Mouse (Mus musculus): Measurements from ENCODE around the gene Lrrk1. TPM values are rescaled to one million over a fixed set of nuclear protein-coding genes. Genes with fewer than 3 reads are reported as not detected.
"Not testable (repeated sequence)": the region's sequence is repeated elsewhere in the genome, so short reads cannot be mapped to it uniquely, and the experiment has no call there.

Gene Lrrk1
- polyA plus RNA-seq, 1 experiment from 2014 or later: 2.9 TPM

- ATAC-seq (ENCODE audit: low FRiP score) (no peak), DNase-seq (ENCODE audit: low spot score) (no peak)
Measured at GRCm38 (mm10) chr7:66200791-66201450, 187.2 kb downstream of the Lrrk1 start.

GRCm38 (mm10) chr7:66200383-66200782 lies 187.8 kb downstream of the Lrrk1 start:
- 86% methylated on average over 3 of the region's 3 CpGs for WGBS
- Histone ChIP-seq H3K4me1 (replicated peaks; ENCODE audit: control insufficient read depth, insufficient read depth, low read length) (no peaks in the 10 kb centered on the region), H3K9me3 (ENCODE audit: control insufficient read depth, low read length) (no peaks in the 10 kb centered on the region)

More at GRCm38 (mm10) chr7:66200791-66201450, 187.2 kb downstream of the Lrrk1 start:
- Histone ChIP-seq H3K4me1 (replicated peaks; ENCODE audit: control insufficient read depth, insufficient read depth, low read length) (no peaks in the 10 kb centered on the region), H3K4me2 (replicated peaks; ENCODE audit: low read depth, low read length) (no peak overlapping the region), H3K9me3 (ENCODE audit: control insufficient read depth, low read length) (no peaks in the 10 kb centered on the region), H3K27ac (ENCODE audit: low read depth, low read length) (no peak overlapping the region), H3K4me3 (ENCODE audit: low read depth, low read length) (no peak overlapping the region), H3K36me3 (ENCODE audit: control insufficient read depth, insufficient read depth, low read length) (no peaks in the 10 kb centered on the region), H3K27me3 (ENCODE audit: control insufficient read depth, insufficient read depth, low read length) (no peaks in the 10 kb centered on the region), H3K9ac (ENCODE audit: low read depth, low read length) (no peak overlapping the region)
- WGBS: 52% methylated on average over 8 of the region's 8 CpGs

GRCm38 (mm10) chr7:66199391-66199831 lies 188.7 kb downstream of the Lrrk1 start:
- DNase-seq (ENCODE audit: low spot score): no peak
- Histone ChIP-seq H3K4me3 (ENCODE audit: low read depth, low read length) (no peak overlapping the region), H3K9me3 (ENCODE audit: control insufficient read depth, low read length) (no peaks in the 10 kb centered on the region), H3K36me3 (ENCODE audit: control insufficient read depth, insufficient read depth, low read length) (no peaks in the 10 kb centered on the region), H3K4me2 (replicated peaks; ENCODE audit: low read depth, low read length) (no peak overlapping the region), H3K4me1 (replicated peaks; ENCODE audit: control insufficient read depth, insufficient read depth, low read length) (no peaks in the 10 kb centered on the region), H3K27ac (ENCODE audit: low read depth, low read length) (peak overlapping the region; percentile 4; the same call in 1 of the 2 replicates), H3K9ac (ENCODE audit: low read depth, low read length) (no peak overlapping the region), H3K27me3 (ENCODE audit: control insufficient read depth, insufficient read depth, low read length) (no peaks in the 10 kb centered on the region)
- no peak for ATAC-seq (ENCODE audit: low FRiP score)
- WGBS: 76% methylated on average over 5 of the region's 5 CpGs

More at GRCm38 (mm10) chr7:66200383-66200782, 187.8 kb downstream of the Lrrk1 start:
- ATAC-seq (ENCODE audit: low FRiP score): no peak
- H3K36me3 ChIP-seq (ENCODE audit: control insufficient read depth, insufficient read depth, low read length): no peaks in the 10 kb centered on the region
- H3K9ac ChIP-seq (ENCODE audit: low read depth, low read length): no peak overlapping the region
- no peak overlapping the region for H3K4me3 ChIP-seq (ENCODE audit: low read depth, low read length)
- DNase-seq (ENCODE audit: low spot score): no peak
- H3K27ac ChIP-seq (ENCODE audit: low read depth, low read length): no peak overlapping the region
- no peak overlapping the region for H3K4me2 ChIP-seq (replicated peaks; ENCODE audit: low read depth, low read length)
- no peaks in the 10 kb centered on the region for H3K27me3 ChIP-seq (ENCODE audit: control insufficient read depth, insufficient read depth, low read length)

- no peaks in the 10 kb centered on the region for H3K36me3 ChIP-seq (ENCODE audit: control insufficient read depth, insufficient read depth, low read length)
- H3K9me3 ChIP-seq (ENCODE audit: control insufficient read depth, low read length): no peaks in the 10 kb centered on the region
- WGBS: 87% methylated on average over 10 of the region's 10 CpGs
- ATAC-seq (ENCODE audit: low FRiP score): no peak
- H3K27ac ChIP-seq (ENCODE audit: low read depth, low read length): no peak overlapping the region
- no peaks in the 10 kb centered on the region for H3K4me1 ChIP-seq (replicated peaks; ENCODE audit: control insufficient read depth, insufficient read depth, low read length)
- no peak overlapping the region for H3K4me2 ChIP-seq (replicated peaks; ENCODE audit: low read depth, low read length)
- no peak overlapping the region for H3K4me3 ChIP-seq (ENCODE audit: low read depth, low read length)
- H3K27me3 ChIP-seq (ENCODE audit: control insufficient read depth, insufficient read depth, low read length): no peaks in the 10 kb centered on the region
- no peak overlapping the region for H3K9ac ChIP-seq (ENCODE audit: low read depth, low read length)
- no peak for DNase-seq (ENCODE audit: low spot score)
Measured at GRCm38 (mm10) chr7:66198416-66198815, 189.7 kb downstream of the Lrrk1 start.

GRCm38 (mm10) chr7:66196609-66197445 lies 191.3 kb downstream of the Lrrk1 start:
- Histone ChIP-seq H3K9ac (ENCODE audit: low read depth, low read length) (no peak overlapping the region), H3K27ac (ENCODE audit: low read depth, low read length) (no peak overlapping the region), H3K36me3 (ENCODE audit: control insufficient read depth, insufficient read depth, low read length) (no peaks in the 10 kb centered on the region), H3K9me3 (ENCODE audit: control insufficient read depth, low read length) (no peaks in the 10 kb centered on the region), H3K27me3 (ENCODE audit: control insufficient read depth, insufficient read depth, low read length) (no peaks in the 10 kb centered on the region), H3K4me1 (replicated peaks; ENCODE audit: control insufficient read depth, insufficient read depth, low read length) (no peaks in the 10 kb centered on the region), H3K4me2 (replicated peaks; ENCODE audit: low read depth, low read length) (no peak overlapping the region), H3K4me3 (ENCODE audit: low read depth, low read length) (no peak overlapping the region)
- ATAC-seq (ENCODE audit: low FRiP score) (no peak), DNase-seq (ENCODE audit: low spot score) (no peak)
- 88% methylated on average over 11 of the region's 11 CpGs for WGBS

- no peak for DNase-seq (ENCODE audit: low spot score)
- no peaks in the 10 kb centered on the region for H3K9me3 ChIP-seq (ENCODE audit: control insufficient read depth, low read length)
- no peaks in the 10 kb centered on the region for H3K36me3 ChIP-seq (ENCODE audit: control insufficient read depth, insufficient read depth, low read length)
- H3K9ac ChIP-seq (ENCODE audit: low read depth, low read length): no peak overlapping the region
- 79% methylated on average over 1 of the region's 1 CpGs for WGBS
- no peak overlapping the region for H3K4me2 ChIP-seq (replicated peaks; ENCODE audit: low read depth, low read length)
- no peaks in the 10 kb centered on the region for H3K4me1 ChIP-seq (replicated peaks; ENCODE audit: control insufficient read depth, insufficient read depth, low read length)
- H3K27ac ChIP-seq (ENCODE audit: low read depth, low read length): no peak overlapping the region
- H3K27me3 ChIP-seq (ENCODE audit: control insufficient read depth, insufficient read depth, low read length): no peaks in the 10 kb centered on the region
- ATAC-seq (ENCODE audit: low FRiP score): no peak
- no peak overlapping the region for H3K4me3 ChIP-seq (ENCODE audit: low read depth, low read length)
Measured at GRCm38 (mm10) chr7:66195881-66196280, 192.3 kb downstream of the Lrrk1 start.

GRCm38 (mm10) chr7:66194511-66194910 lies 193.6 kb downstream of the Lrrk1 start:
- H3K4me3 ChIP-seq (ENCODE audit: low read depth, low read length): no peak overlapping the region
- H3K36me3 ChIP-seq (ENCODE audit: control insufficient read depth, insufficient read depth, low read length): no peaks in the 10 kb centered on the region

GRCm38 (mm10) chr7:66190385-66190784 lies 197.8 kb downstream of the Lrrk1 start:
- H3K4me2 ChIP-seq (replicated peaks; ENCODE audit: low read depth, low read length); H3K36me3 ChIP-seq (ENCODE audit: control insufficient read depth, insufficient read depth, low read length); DNase-seq (ENCODE audit: low spot score); H3K4me3 ChIP-seq (ENCODE audit: low read depth, low read length); H3K9me3 ChIP-seq (ENCODE audit: control insufficient read depth, low read length); H3K9ac ChIP-seq (ENCODE audit: low read depth, low read length); ATAC-seq (ENCODE audit: low FRiP score); H3K27me3 ChIP-seq (ENCODE audit: control insufficient read depth, insufficient read depth, low read length); H3K27ac ChIP-seq (ENCODE audit: low read depth, low read length); H3K4me1 ChIP-seq (replicated peaks; ENCODE audit: control insufficient read depth, insufficient read depth, low read length): not testable (repeated sequence)
- WGBS: 91% methylated on average over 10 of the region's 10 CpGs

More at GRCm38 (mm10) chr7:66194511-66194910, 193.6 kb downstream of the Lrrk1 start:
- WGBS: 80% methylated on average over 3 of the region's 3 CpGs
- no peak overlapping the region for H3K4me2 ChIP-seq (replicated peaks; ENCODE audit: low read depth, low read length)
- DNase-seq (ENCODE audit: low spot score) (no peak), ATAC-seq (ENCODE audit: low FRiP score) (no peak)
- no peaks in the 10 kb centered on the region for H3K9me3 ChIP-seq (ENCODE audit: control insufficient read depth, low read length)
- no peaks in the 10 kb centered on the region for H3K4me1 ChIP-seq (replicated peaks; ENCODE audit: control insufficient read depth, insufficient read depth, low read length)
- H3K9ac ChIP-seq (ENCODE audit: low read depth, low read length): no peak overlapping the region
- no peaks in the 10 kb centered on the region for H3K27me3 ChIP-seq (ENCODE audit: control insufficient read depth, insufficient read depth, low read length)
- H3K27ac ChIP-seq (ENCODE audit: low read depth, low read length): no peak overlapping the region
